Mouse (Mus musculus) liver, postnatal 0 days (tissue): ENCODE results near the gene Gm20696. TPM values are rescaled to one million over a fixed set of nuclear protein-coding genes. Genes with fewer than 3 reads are reported as not detected.

ENCODE experiments used
- ATAC-seq: fragments of 200-750 bp; cut with Nextera tagmentation; 2 replicates; pipeline ENCODE4 v1.8.0; 2017; ENCODE audit warnings: mild to moderate bottlenecking, moderate library complexity
- DNase-seq: peaks from one replicate; pipeline ENCODE4 v3.0.0-alpha.2; 2016
- H3K27ac ChIP-seq: fragments of 300-500 bp; sonication (generic); 2 replicates; pipeline ENCODE4 v1.5.1; 2014; ENCODE audit warnings: antibody characterized with exemption, moderate library complexity, mild to moderate bottlenecking, low read depth
- H3K27me3 ChIP-seq: fragments of 300-500 bp; sonication (generic); 2 replicates; pipeline ENCODE4 v1.6.1; 2014; ENCODE audit warnings: low read length, control low read depth, mixed read lengths; ENCODE audit not compliant: insufficient read depth
- H3K36me3 ChIP-seq: fragments of 300-500 bp; sonication (generic); replicated peaks from 2 replicates; pipeline ENCODE4 v1.6.1; 2014; ENCODE audit warnings: mild to moderate bottlenecking, control low read depth, low read length, moderate library complexity, mixed read lengths; ENCODE audit not compliant: insufficient read depth
- H3K4me1 ChIP-seq: fragments of 300-500 bp; sonication (generic); 2 replicates; pipeline ENCODE4 v1.6.1; 2014; ENCODE audit warnings: antibody characterized with exemption, mild to moderate bottlenecking, control low read depth; ENCODE audit not compliant: insufficient read depth
- H3K4me2 ChIP-seq: fragments of 300-500 bp; sonication (generic); 2 replicates; pipeline ENCODE4 v1.6.1; 2014; ENCODE audit warnings: low read depth, mild to moderate bottlenecking, low read length, moderate library complexity, mixed read lengths
- H3K4me3 ChIP-seq: fragments of 300-500 bp; sonication (generic); 2 replicates; pipeline ENCODE4 v1.5.1; 2014; ENCODE audit warnings: low read depth, low read length
- H3K9ac ChIP-seq: fragments of 300-500 bp; sonication (generic); replicated peaks from 2 replicates; pipeline ENCODE4 v1.6.1; 2014; ENCODE audit warnings: mild to moderate bottlenecking, moderate library complexity
- H3K9me3 ChIP-seq: fragments of 300-500 bp; sonication (generic); 2 replicates; pipeline ENCODE4 v1.6.1; 2016; ENCODE audit warnings: mild to moderate bottlenecking, control low read depth, low read length, mixed read lengths
- CTCF ChIP-seq: sonication (generic); IDR thresholded peaks from 2 replicates; pipeline ENCODE4 v1.5.1; 2016; ENCODE audit warnings: antibody characterized with exemption, low read depth
- EP300 ChIP-seq: IDR thresholded peaks from 2 replicates; pipeline ENCODE4 v1.6.1; 2016; ENCODE audit warnings: antibody characterized with exemption, low read depth, mild to moderate bottlenecking
- WGBS: fragments of 180-500 bp; shearing (Covaris S2); extraction: QIAGEN DNeasy Blood & Tissue Kit; methylation state at CpG from one replicate; pipeline ENCODE4 v1.1.7; 2014; ENCODE audit not compliant: insufficient replicate concordance; 5-methylcytosine and 5-hydroxymethylcytosine counted together
- polyA plus RNA-seq: library from polyadenylated mRNA; unstranded; fragments of >200 nt; fragmentation: Nextera tagmentation; extraction: Ambion mirVana; gene quantifications from 2 replicates; pipeline ENCODE4 v1.2.1, GENCODE M21; 2015

Gm20696 gene
- polyA plus RNA-seq, 1 experiment from 2014 or later, result 1.2 TPM

GRCm38 (mm10) chr6:99485217-99485883, 181.2 kb downstream of the Gm20696 start:
- Histone ChIP-seq H3K27ac (peak overlapping the region; percentile 62), H3K9me3 (no peaks in the 10 kb centered on the region), H3K36me3 (peaks cover 4% of the 10 kb centered on the region; the same call in 1 of the 2 replicates), H3K4me3 (no peak overlapping the region), H3K9ac (no peak overlapping the region), H3K4me1 (peaks cover 14% of the 10 kb centered on the region), H3K4me2 (peak overlapping the region; percentile 53), H3K27me3 (no peaks in the 10 kb centered on the region)
- TF ChIP-seq CTCF (no peak), EP300 (no peak)
- DNase-seq (peak; percentile 44), ATAC-seq (peak; percentile 60; the same call in 1 of the 2 replicates)
- WGBS, result 38% methylated on average over 20 of the region's 20 CpGs

GRCm38 (mm10) chr6:99484884-99485216, 181.7 kb downstream of the Gm20696 start:
- Histone ChIP-seq H3K36me3 (peaks cover 4% of the 10 kb centered on the region; the same call in 1 of the 2 replicates), H3K4me2 (peak overlapping the region; percentile 53), H3K27me3 (no peaks in the 10 kb centered on the region), H3K4me3 (no peak overlapping the region), H3K4me1 (peaks cover 11% of the 10 kb centered on the region), H3K27ac (peak overlapping the region; percentile 62), H3K9me3 (no peaks in the 10 kb centered on the region), H3K9ac (no peak overlapping the region)
- DNase-seq (no peak), ATAC-seq (no peak)
- TF ChIP-seq EP300 (no peak), CTCF (no peak)
- 33% methylated on average over 8 of the region's 8 CpGs for WGBS

DNA sequence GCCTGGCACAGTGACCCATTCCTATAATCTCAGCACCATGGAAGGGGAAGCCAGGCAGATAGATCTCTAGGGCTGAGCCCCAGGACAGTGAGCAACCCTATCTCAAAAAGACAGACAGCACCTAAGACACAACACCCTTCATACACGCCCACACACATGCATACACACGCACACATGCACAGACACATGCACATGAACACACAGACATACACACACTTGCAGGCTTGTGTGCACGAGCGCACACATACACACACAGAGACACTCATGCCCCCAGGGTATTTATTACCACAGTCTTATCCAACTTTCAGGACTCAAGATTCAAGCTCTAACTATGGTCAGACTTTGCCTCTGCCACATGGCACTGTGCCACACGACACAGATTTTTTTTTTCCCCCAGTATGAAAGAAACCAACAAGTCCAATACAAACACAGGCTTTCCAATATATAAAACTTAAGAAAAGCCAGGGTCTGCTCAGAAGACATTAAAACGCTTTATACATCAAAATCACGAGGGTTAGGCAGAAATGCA, 182.3 kb downstream of the Gm20696 start:
- H3K9ac ChIP-seq, result no peak overlapping the region
- WGBS, result 77% methylated on average over 7 of the region's 7 CpGs
- H3K27me3 ChIP-seq, result no peaks in the 10 kb centered on the region
- peaks cover 7% of the 10 kb centered on the region for H3K4me1 ChIP-seq
- H3K36me3 ChIP-seq, result peaks cover 4% of the 10 kb centered on the region; the same call in 1 of the 2 replicates
- no peak overlapping the region for H3K4me3 ChIP-seq
- no peaks in the 10 kb centered on the region for H3K9me3 ChIP-seq
- H3K4me2 ChIP-seq, result no peak overlapping the region
- ATAC-seq (no peak), DNase-seq (no peak)
- TF ChIP-seq CTCF (no peak), EP300 (no peak)
- H3K27ac ChIP-seq, result no peak overlapping the region

DNA sequence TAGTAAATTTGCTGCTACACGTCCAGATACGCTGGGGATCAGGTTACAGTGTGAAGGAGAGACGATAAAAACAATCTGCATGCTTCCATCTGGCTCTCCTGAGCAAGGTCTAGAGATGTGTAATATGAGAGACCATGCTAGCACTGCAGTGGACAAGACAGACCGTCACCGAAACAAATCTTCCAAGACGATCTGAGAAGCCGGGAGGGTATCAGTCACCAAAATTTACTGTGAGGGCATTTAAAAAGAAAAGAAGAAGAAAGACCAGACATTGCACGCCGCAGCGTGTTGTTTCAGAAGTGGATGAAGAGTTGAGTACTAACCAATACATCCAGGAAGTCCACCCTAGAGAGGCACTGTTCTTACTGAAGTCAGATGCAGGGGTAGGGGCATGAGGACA, 183.0 kb downstream of the Gm20696 start:
- no peak overlapping the region for H3K4me3 ChIP-seq
- no peak for DNase-seq
- 85% methylated on average over 10 of the region's 10 CpGs for WGBS
- H3K27ac ChIP-seq, result no peak overlapping the region
- peaks cover 4% of the 10 kb centered on the region; the same call in 1 of the 2 replicates for H3K36me3 ChIP-seq
- no peak for ATAC-seq
- H3K4me2 ChIP-seq, result no peak overlapping the region
- H3K27me3 ChIP-seq, result no peaks in the 10 kb centered on the region
- peaks cover 5% of the 10 kb centered on the region for H3K4me1 ChIP-seq
- H3K9ac ChIP-seq, result no peak overlapping the region
- H3K9me3 ChIP-seq, result no peaks in the 10 kb centered on the region
- TF ChIP-seq CTCF, result no peak
- no peak for TF ChIP-seq EP300

DNA sequence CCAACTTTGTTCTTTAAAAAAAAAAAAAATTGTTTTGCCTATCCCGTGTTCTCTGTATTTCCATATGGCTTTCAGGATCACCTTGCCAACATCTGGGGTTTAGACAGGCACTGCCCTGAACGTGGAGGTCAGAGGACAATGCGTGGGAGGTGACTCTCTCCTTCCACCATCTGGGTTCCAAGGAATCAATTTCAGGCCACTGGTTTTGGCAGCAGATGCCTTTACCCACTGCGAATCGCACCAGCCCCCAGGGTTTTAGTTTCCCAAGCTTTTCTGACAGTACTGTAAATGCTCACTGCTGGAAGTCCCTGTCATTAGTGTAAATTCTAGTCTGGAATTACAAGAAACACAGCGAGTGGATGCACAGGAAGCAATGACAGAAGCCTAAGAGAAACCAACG, 185.0 kb downstream of the Gm20696 start:
- Histone ChIP-seq H3K27me3 (no peaks in the 10 kb centered on the region), H3K36me3 (peaks cover 4% of the 10 kb centered on the region; the same call in 1 of the 2 replicates), H3K9me3 (no peaks in the 10 kb centered on the region), H3K9ac (no peak overlapping the region), H3K27ac (no peak overlapping the region), H3K4me1 (peaks cover 5% of the 10 kb centered on the region), H3K4me3 (no peak overlapping the region), H3K4me2 (no peak overlapping the region)
- ATAC-seq (no peak), DNase-seq (no peak)
- no peak for TF ChIP-seq CTCF
- no peak for TF ChIP-seq EP300
- WGBS, result 63% methylated on average over 7 of the region's 7 CpGs

- TF ChIP-seq EP300 (no peak), CTCF (no peak)
- Histone ChIP-seq H3K9me3 (no peaks in the 10 kb centered on the region), H3K27me3 (no peaks in the 10 kb centered on the region), H3K4me3 (no peak overlapping the region), H3K36me3 (0 out of 2 replicates have a peak, but pooled peaks cover 4% of the 10 kb centered on the region), H3K27ac (no peak overlapping the region), H3K4me1 (no peaks in the 10 kb centered on the region), H3K4me2 (no peak overlapping the region), H3K9ac (no peak overlapping the region)
- no peak for DNase-seq
- WGBS, result 86% methylated on average over 13 of the region's 13 CpGs
- no peak for ATAC-seq
These were observed 187.5 kb downstream of the Gm20696 start for GRCm38 (mm10) chr6:99478873-99479650.
